Mouse (Mus musculus) hindbrain, embryonic 15.5 days (tissue): ENCODE measurements around the gene Vmn1r36. TPM values are rescaled to one million over a fixed set of nuclear protein-coding genes. Genes with fewer than 3 reads are reported as not detected.
A peak's percentile ranks its signal among the peaks of the same experiment; 100 is the strongest.
"Not testable (repeated sequence)": the region's sequence is repeated elsewhere in the genome, so short reads cannot be mapped to it uniquely, and the experiment has no call there.

Source experiments
- ATAC-seq: fragments of 200-750 bp; cut with Nextera tagmentation; 2 replicates; pipeline ENCODE4 v1.8.0; 2017; ENCODE audit warnings: low read depth, moderate number of reproducible peaks, moderate TSS enrichment; ENCODE audit not compliant: low FRiP score
- H3K27ac ChIP-seq: fragments of 300-500 bp; sonication (generic); replicated peaks from 2 replicates; pipeline ENCODE4 v1.5.1; 2015; ENCODE audit warnings: mild to moderate bottlenecking, inconsistent platforms
- H3K27me3 ChIP-seq: fragments of 300-500 bp; sonication (generic); 2 replicates; pipeline ENCODE4 v1.6.1; 2015; ENCODE audit warnings: control low read depth, inconsistent platforms
- H3K36me3 ChIP-seq: fragments of 300-500 bp; sonication (generic); 2 replicates; pipeline ENCODE4 v1.6.1; 2015; ENCODE audit warnings: control low read depth, inconsistent platforms
- H3K4me1 ChIP-seq: fragments of 300-500 bp; sonication (generic); replicated peaks from 2 replicates; pipeline ENCODE4 v1.6.1; 2015; ENCODE audit warnings: control low read depth, inconsistent platforms
- H3K4me2 ChIP-seq: fragments of 300-500 bp; sonication (generic); 2 replicates; pipeline ENCODE4 v1.6.1; 2015; ENCODE audit warnings: moderate library complexity, mild to moderate bottlenecking, inconsistent platforms
- H3K4me3 ChIP-seq: fragments of 300-500 bp; sonication (generic); 2 replicates; pipeline ENCODE4 v1.5.1; 2015; ENCODE audit warnings: mild to moderate bottlenecking, inconsistent platforms
- H3K9ac ChIP-seq: fragments of 300-500 bp; sonication (generic); 2 replicates; pipeline ENCODE4 v1.6.1; 2015; ENCODE audit warnings: inconsistent platforms
- H3K9me3 ChIP-seq: fragments of 300-500 bp; sonication (generic); 2 replicates; pipeline ENCODE4 v1.6.1; 2016; ENCODE audit warnings: control low read depth, inconsistent platforms
- WGBS: fragments of 180-500 bp; shearing (Covaris S2); methylation state at CpG from one replicate; pipeline ENCODE4 v1.1.7; 2015; 5-methylcytosine and 5-hydroxymethylcytosine counted together
- polyA plus RNA-seq: library from polyadenylated mRNA; unstranded; fragments of >200 nt; fragmentation: Nextera tagmentation; extraction: Ambion mirVana; gene quantifications from 2 replicates; pipeline ENCODE4 v1.2.1, GENCODE M21; 2015

Gene Vmn1r36
- polyA plus RNA-seq: not detected in 2 replicates

GRCm38 (mm10) chr6:66719068-66719467, at the start of gene Vmn1r36:
TSS of gene Vmn1r36 (minus strand) at chr6:66719168.
- not testable (repeated sequence) for H3K4me2 ChIP-seq, ATAC-seq, H3K4me3 ChIP-seq, H3K27ac ChIP-seq, H3K4me1 ChIP-seq, H3K9me3 ChIP-seq, H3K27me3 ChIP-seq, H3K36me3 ChIP-seq, H3K9ac ChIP-seq
- WGBS: 83% methylated on average over 2 of the region's 2 CpGs

DNA sequence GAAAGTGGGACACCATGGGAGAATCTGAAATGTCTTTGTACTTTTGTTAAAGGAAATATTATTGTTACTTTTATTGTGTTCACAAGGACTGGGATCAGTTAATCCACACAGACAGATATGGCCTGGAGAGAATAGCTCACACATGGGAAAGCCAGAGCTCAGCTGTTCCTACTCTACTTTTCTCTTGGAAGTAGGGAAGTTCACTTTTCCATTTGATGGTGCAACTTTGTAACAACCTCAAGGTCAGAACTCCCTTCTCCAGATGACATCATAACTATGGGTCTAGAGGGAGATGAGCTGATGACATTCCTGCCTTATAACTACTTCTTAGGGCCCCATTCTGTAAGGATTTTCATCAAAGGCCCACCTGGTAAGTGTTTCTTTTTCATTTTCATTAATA, 10.1 kb upstream of the Vmn1r36 start, which contains the start of gene Vmn1r37:
TSS of gene Vmn1r37 (plus strand) at position 301 of the 400 bp plus-strand sequence.
- not testable (repeated sequence) for H3K4me3 ChIP-seq, H3K27me3 ChIP-seq, H3K27ac ChIP-seq, ATAC-seq, H3K36me3 ChIP-seq, H3K4me1 ChIP-seq, H3K4me2 ChIP-seq, H3K9me3 ChIP-seq, H3K9ac ChIP-seq

- 79% methylated on average over 3 of the region's 3 CpGs for WGBS
- no peaks in the 10 kb centered on the region for H3K27me3 ChIP-seq
Measured at GRCm38 (mm10) chr6:66713854-66714253, 5.1 kb downstream of the Vmn1r36 start.

DNA sequence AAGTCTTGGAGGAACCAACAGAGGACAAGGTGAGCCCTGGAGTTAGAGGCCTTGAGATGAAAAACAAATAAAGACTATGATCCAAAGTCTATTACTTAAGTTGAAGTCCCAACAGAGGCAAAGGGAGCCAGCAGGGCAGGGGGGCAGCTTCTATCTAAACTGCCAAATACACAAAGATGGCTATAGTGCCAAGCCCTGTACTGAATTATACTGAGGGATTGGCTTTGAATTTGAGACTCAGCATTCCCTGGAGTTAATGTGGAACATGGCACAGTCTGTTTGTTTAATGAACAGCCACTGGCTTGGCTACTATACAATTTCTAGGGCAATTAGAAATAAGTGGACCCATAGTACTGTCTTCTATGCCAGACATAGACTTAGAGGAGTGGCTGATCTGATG, 10.1 kb downstream of the Vmn1r36 start:
- Histone ChIP-seq H3K4me1 (no peaks in the 10 kb centered on the region), H3K9me3 (no peaks in the 10 kb centered on the region)
- ATAC-seq: no peak

More at GRCm38 (mm10) chr6:66713854-66714253, 5.1 kb downstream of the Vmn1r36 start:
- Histone ChIP-seq H3K4me1 (no peaks in the 10 kb centered on the region), H3K4me3 (no peak overlapping the region), H3K4me2 (no peak overlapping the region), H3K9me3 (no peaks in the 10 kb centered on the region), H3K27ac (no peak overlapping the region), H3K36me3 (no peaks in the 10 kb centered on the region), H3K9ac (no peak overlapping the region)
- ATAC-seq: 0 out of 2 replicates have a peak, but pooled peaks have one; percentile 34

GRCm38 (mm10) chr6:66685806-66686205, 33.2 kb downstream of the Vmn1r36 start, which contains the start of gene Vmn1r35:
TSS of gene Vmn1r35 (minus strand) at chr6:66685906.
- no peak within 1 kb of the TSS for H3K4me2 ChIP-seq
- no peaks in the 10 kb centered on the region for H3K9me3 ChIP-seq
- H3K27me3 ChIP-seq: no peaks in the 10 kb centered on the region
- H3K9ac ChIP-seq: no peak within 1 kb of the TSS
- H3K27ac ChIP-seq: no peak within 1 kb of the TSS
- WGBS: 86% methylated on average over 3 of the region's 3 CpGs
- ATAC-seq: no peak
- H3K4me1 ChIP-seq: no peaks in the 10 kb centered on the region
- no peak within 1 kb of the TSS for H3K4me3 ChIP-seq
- no peaks in the 10 kb centered on the region for H3K36me3 ChIP-seq

More for the DNA sequence above, 10.1 kb downstream of the Vmn1r36 start:
- Histone ChIP-seq H3K4me3 (no peak overlapping the region), H3K36me3 (no peaks in the 10 kb centered on the region), H3K27ac (no peak overlapping the region), H3K27me3 (no peaks in the 10 kb centered on the region), H3K9ac (no peak overlapping the region), H3K4me2 (no peak overlapping the region)

Other genes with a start within 250 kb of the Vmn1r36 start
- 20.3 and 24.9 TPM in 2 replicates for gene Mad2l1, start 183.8 kb downstream of the Vmn1r36 start, polyA plus RNA-seq
- not detected in 2 replicates for gene Vmn1r32, start 159.1 kb downstream of the Vmn1r36 start, polyA plus RNA-seq
- not detected in 2 replicates for gene Vmn1r33, start 100.9 kb downstream of the Vmn1r36 start, polyA plus RNA-seq
- not detected in 2 replicates for gene Vmn1r34, start 75.3 kb downstream of the Vmn1r36 start, polyA plus RNA-seq
- not detected in 2 replicates for gene Vmn1r35, start 33.3 kb downstream of the Vmn1r36 start, polyA plus RNA-seq
- not detected in 2 replicates for gene Vmn1r37, start 10.2 kb upstream of the Vmn1r36 start, polyA plus RNA-seq
- gene Vmn1r38, start 63.5 kb upstream of the Vmn1r36 start, polyA plus RNA-seq: not detected in 2 replicates
- not detected in 2 replicates for gene Vmn1r39, start 91.4 kb upstream of the Vmn1r36 start, polyA plus RNA-seq
- gene Gng12, start 177.2 kb upstream of the Vmn1r36 start, polyA plus RNA-seq: 55.1 and 56.5 TPM in 2 replicates